Mouse (Mus musculus) heart, adult 2 months (tissue): ENCODE measurements around the gene Crybg3.

Experiments used
- CTCF ChIP-seq: fragments of 200-600 bp; IDR thresholded peaks from 2 replicates; pipeline ENCODE4 v1.8.1; 2022; ENCODE audit warnings: antibody characterized with exemption, mild to moderate bottlenecking, moderate library complexity
- EP300 ChIP-seq: fragments of 200-500 bp; IDR thresholded peaks from 2 replicates; pipeline ENCODE4 v1.6.1; 2011; ENCODE audit warnings: low read depth, low read length, control low read depth; ENCODE audit not compliant: insufficient read depth
- POLR2A ChIP-seq: fragments of 200-500 bp; IDR thresholded peaks from 2 replicates; pipeline ENCODE4 v1.6.1; 2011; ENCODE audit warnings: mild to moderate bottlenecking, low read depth, low read length, control low read depth; ENCODE audit not compliant: insufficient read depth

DNA sequence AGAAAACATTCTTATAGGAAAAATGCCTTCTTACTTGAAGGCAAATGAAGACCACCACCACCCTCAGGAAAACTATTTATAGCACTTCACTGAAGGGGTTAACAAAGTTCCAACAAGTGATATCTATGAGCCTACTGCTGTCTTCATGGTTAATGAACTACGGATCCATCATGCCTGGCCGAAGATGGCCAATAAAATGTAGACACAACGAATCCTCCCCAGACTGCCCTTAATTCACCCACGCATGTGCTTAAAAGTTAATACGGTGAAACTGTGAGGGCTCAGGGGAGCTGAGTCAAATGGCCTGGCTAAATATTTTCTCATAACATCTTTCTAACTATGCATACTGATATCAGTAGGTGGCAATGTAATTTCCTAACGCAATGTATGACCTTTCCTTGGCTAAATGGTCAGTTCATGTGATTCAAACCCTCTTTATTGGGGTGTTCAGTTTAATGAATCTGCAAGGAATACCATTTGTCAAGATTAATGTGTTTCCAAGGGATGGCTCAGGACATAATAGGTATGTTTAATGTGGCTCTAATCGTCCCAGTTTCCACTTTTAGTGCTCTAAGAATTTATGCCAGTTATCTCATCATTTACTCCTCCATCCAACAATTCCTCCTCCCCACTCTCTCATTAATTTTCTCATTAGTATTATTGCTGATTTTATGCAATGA is 155.8 kb downstream of the Crybg3 start:
- TF ChIP-seq POLR2A = no peak
- TF ChIP-seq CTCF = no peak
- TF ChIP-seq EP300 = no peak
